Mouse (Mus musculus): ENCODE measurements around the gene St6galnac5.

DNA sequence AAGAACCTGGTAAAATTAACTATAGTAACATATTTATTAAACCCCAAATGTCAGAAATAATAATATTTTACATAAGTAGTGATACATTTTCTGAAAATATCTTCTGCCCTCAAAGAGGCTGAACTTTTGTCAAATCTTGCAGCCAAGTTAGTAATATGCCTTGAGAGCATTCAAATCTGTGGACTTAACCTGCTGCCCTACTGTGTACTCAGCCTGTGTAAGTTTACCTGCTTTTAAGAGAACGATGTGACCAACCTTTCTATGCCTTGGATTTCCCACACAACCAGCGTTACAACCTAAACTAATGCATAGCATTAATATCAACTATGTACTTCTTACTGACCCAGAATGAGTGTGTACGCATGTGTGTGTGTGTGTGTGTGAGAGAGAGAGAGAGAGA is 48.3 kb downstream of the St6galnac5 start:
- no peak for TF ChIP-seq CTCF (IDR thresholded peaks at IDR 0.05; ENCODE audit: extremely low read depth, insufficient read length, insufficient replicate concordance, low read depth, low read length)
- no peak for TF ChIP-seq POLR2A (IDR thresholded peaks at IDR 0.05; ENCODE audit: low read depth, low read length)

Data from small intestine, adult 2 months (tissue).